Mouse (Mus musculus) effector memory CD4-positive, alpha-beta T cell, adult 7 months (primary cell): ENCODE data around the gene Mgarp. TPM values are rescaled to one million over a fixed set of nuclear protein-coding genes. Genes with fewer than 3 reads are reported as not detected.

ENCODE experiments used
- polyA plus RNA-seq: library from polyadenylated mRNA; unstranded; fragments of 100-300 nt; shearing (Covaris generic); gene quantifications from one replicate; pipeline ENCODE4 v1.2.1, GENCODE M21; 2017

Mgarp gene
- 2.6 TPM for polyA plus RNA-seq

GRCm38 (mm10) chr3:51396219-51397068 lies at the start of gene Mgarp:
Gene Mgarp, minus strand, starts transcription at chr3:51396738.

GRCm38 (mm10) chr3:51415098-51416072 lies 18.8 kb upstream of the Mgarp start, which contains the start of gene Naa15:
Gene Naa15, plus strand, starts transcription at chr3:51415148.

GRCm38 (mm10) chr3:51408561-51409183 lies 12.1 kb upstream of the Mgarp start, which contains the start of gene Ndufc1:
Gene Ndufc1, minus strand, starts transcription at chr3:51408988.

GRCm38 (mm10) chr3:51340552-51341267 lies 55.8 kb downstream of the Mgarp start, which contains the start of gene Elf2:
Gene Elf2, minus strand, starts transcription at chr3:51340663.

Other genes with a start within 250 kb of the Mgarp start
- 20.1 TPM for gene Noct, start 172.3 kb downstream of the Mgarp start, polyA plus RNA-seq
- 88.1 TPM for gene Elf2, start 56.1 kb downstream of the Mgarp start, polyA plus RNA-seq
- 85.6 TPM for gene Ndufc1, start 12.2 kb upstream of the Mgarp start, polyA plus RNA-seq
- 104 TPM for gene Naa15, start 18.4 kb upstream of the Mgarp start, polyA plus RNA-seq
- 32.4 TPM for gene Rab33b, start 87.2 kb upstream of the Mgarp start, polyA plus RNA-seq
- 9.6 TPM for gene Setd7, start 164.1 kb upstream of the Mgarp start, polyA plus RNA-seq